Mouse (Mus musculus) MEL (cell line): Measurements from ENCODE around the gene Fra10ac1. TPM values are rescaled to one million over a fixed set of nuclear protein-coding genes. Genes with fewer than 3 reads are reported as not detected.

Experiments
- DNase-seq: peaks from one replicate; pipeline ENCODE4 v3.0.0; 2011; ENCODE audit warnings: low read depth, low spot score
- H3K27ac ChIP-seq: 2 replicates; pipeline ENCODE4 v1.5.1; 2012; ENCODE audit warnings: low read depth, mild to moderate bottlenecking, control low read depth, low read length, moderate library complexity; ENCODE audit not compliant: control insufficient read depth
- H3K27me3 ChIP-seq, 2 experiments: fragments of 150-350 bp in 1 of 2; sonication (generic) in 1 of 2; 2 replicates each; pipeline ENCODE4 v1.6.1; 2012; ENCODE audit warnings: low read length in 2 of 2, mild to moderate bottlenecking in 2 of 2, improper control_type of control experiment in 1 of 2, moderate library complexity in 1 of 2; ENCODE audit not compliant: insufficient read depth in 2 of 2, control insufficient read depth in 1 of 2
- H3K36me3 ChIP-seq, 2 experiments: 2 replicates each; pipeline ENCODE4 v1.6.1; 2012 to 2014; ENCODE audit warnings: low read length in 2 of 2, improper control_type of control experiment in 1 of 2, inconsistent platforms in 1 of 2, mild to moderate bottlenecking in 1 of 2; ENCODE audit not compliant: insufficient read depth in 2 of 2, control insufficient read depth in 1 of 2
- H3K4me1 ChIP-seq, 2 experiments: fragments of 150-350 bp in 1 of 2; sonication (generic) in 1 of 2; 2 replicates each; pipeline ENCODE4 v1.6.1; 2012; ENCODE audit warnings: low read length in 2 of 2, improper control_type of control experiment in 1 of 2, mild to moderate bottlenecking in 1 of 2; ENCODE audit not compliant: insufficient read depth in 2 of 2, control insufficient read depth in 1 of 2
- H3K4me3 ChIP-seq, 2 experiments: fragments of 150-350 bp in 1 of 2; sonication (generic) in 1 of 2; 2 replicates each; pipeline ENCODE4 v1.5.1; 2012; ENCODE audit warnings: low read depth in 2 of 2, low read length in 2 of 2, mild to moderate bottlenecking in 2 of 2, moderate library complexity in 2 of 2, control low read depth in 1 of 2, improper control_type of control experiment in 1 of 2; ENCODE audit not compliant: control insufficient read depth in 1 of 2, insufficient read depth in 1 of 2
- H3K79me2 ChIP-seq: 2 replicates; pipeline ENCODE4 v1.6.1; 2012; ENCODE audit warnings: mild to moderate bottlenecking, low read length, moderate library complexity; ENCODE audit not compliant: control insufficient read depth, poor library complexity, insufficient read depth
- H3K9ac ChIP-seq: 2 replicates; pipeline ENCODE4 v1.6.1; 2012; ENCODE audit warnings: low read depth, mild to moderate bottlenecking, control low read depth, low read length, moderate library complexity; ENCODE audit not compliant: control insufficient read depth, poor library complexity, severe bottlenecking
- H3K9me3 ChIP-seq: fragments of 150-350 bp; sonication (generic); replicated peaks from 2 replicates; pipeline ENCODE4 v1.6.1; 2012; ENCODE audit warnings: mild to moderate bottlenecking, low read length, improper control_type of control experiment, moderate library complexity; ENCODE audit not compliant: insufficient read depth
- BHLHE40 ChIP-seq: IDR thresholded peaks from 2 replicates; pipeline ENCODE4 v1.6.1; 2012; ENCODE audit warnings: low read depth, mild to moderate bottlenecking, inconsistent platforms, low read length, improper control_type of control experiment, borderline replicate concordance
- CHD1 ChIP-seq: IDR thresholded peaks from 2 replicates; pipeline ENCODE4 v1.6.1; 2012; ENCODE audit warnings: low read depth, mild to moderate bottlenecking, inconsistent platforms, low read length, improper control_type of control experiment
- CTCF ChIP-seq, 3 experiments: IDR thresholded peaks in 2 of 3; conservative IDR thresholded peaks in 1 of 3; 2 replicates each; pipeline ENCODE4 v1.5.1; 2011 to 2012; ENCODE audit warnings: low read length in 3 of 3, low read depth in 2 of 3, mild to moderate bottlenecking in 2 of 3, improper control_type of control experiment in 1 of 3, inconsistent platforms in 1 of 3, mixed read lengths in 1 of 3, moderate library complexity in 1 of 3; ENCODE audit not compliant: control insufficient read depth in 1 of 3, insufficient read depth in 1 of 3, poor library complexity in 1 of 3, severe bottlenecking in 1 of 3
- EP300 ChIP-seq, 2 experiments: IDR thresholded peaks; 2 replicates each; pipeline ENCODE4 v1.6.1; 2011; ENCODE audit warnings: improper control_type of control experiment in 2 of 2, low read length in 2 of 2, low read depth in 1 of 2, mild to moderate bottlenecking in 1 of 2
- GABPA ChIP-seq: IDR thresholded peaks from 2 replicates; pipeline ENCODE4 v1.6.1; 2012; ENCODE audit warnings: low read depth, mild to moderate bottlenecking, inconsistent platforms, low read length, improper control_type of control experiment, moderate library complexity
- GATA1 ChIP-seq: IDR thresholded peaks from 2 replicates; pipeline ENCODE4 v1.6.1; 2011; ENCODE audit warnings: low read depth, low read length, improper control_type of control experiment
- HCFC1 ChIP-seq: IDR thresholded peaks from 2 replicates; pipeline ENCODE4 v1.6.1; 2012; ENCODE audit warnings: low read depth, mild to moderate bottlenecking, inconsistent platforms, low read length, improper control_type of control experiment, moderate library complexity
- KAT2A ChIP-seq: conservative IDR thresholded peaks from 2 replicates; pipeline ENCODE4 v1.6.1; 2012; ENCODE audit warnings: low read depth, low read length, improper control_type of control experiment, inconsistent platforms
- MAFK ChIP-seq: IDR thresholded peaks from 2 replicates; pipeline ENCODE4 v1.6.1; 2011; ENCODE audit warnings: low read depth, mild to moderate bottlenecking, low read length, improper control_type of control experiment, borderline replicate concordance
- MEF2A ChIP-seq: IDR thresholded peaks from 2 replicates; pipeline ENCODE4 v1.6.1; 2014; ENCODE audit warnings: low read depth, mild to moderate bottlenecking, inconsistent platforms, low read length, improper control_type of control experiment; ENCODE audit not compliant: poor library complexity, insufficient replicate concordance, severe bottlenecking; ENCODE audit errors: extremely low read depth
- MXI1 ChIP-seq: IDR thresholded peaks from 2 replicates; pipeline ENCODE4 v1.6.1; 2011; ENCODE audit warnings: mild to moderate bottlenecking, low read depth, low read length, improper control_type of control experiment
- MYC ChIP-seq: IDR thresholded peaks from 2 replicates; pipeline ENCODE4 v1.6.1; 2011; ENCODE audit warnings: low read depth, mild to moderate bottlenecking, low read length, improper control_type of control experiment, moderate library complexity
- POLR2AphosphoS5 ChIP-seq: IDR thresholded peaks from 2 replicates; pipeline ENCODE4 v1.6.1; 2012; ENCODE audit warnings: low read depth, borderline replicate concordance, mild to moderate bottlenecking, inconsistent platforms, low read length, moderate library complexity, mixed read lengths
- RAD21 ChIP-seq: IDR thresholded peaks from 2 replicates; pipeline ENCODE4 v1.6.1; 2011; ENCODE audit warnings: mild to moderate bottlenecking, low read depth, low read length, improper control_type of control experiment
- RCOR1 ChIP-seq: IDR thresholded peaks from 2 replicates; pipeline ENCODE4 v1.6.1; 2012; ENCODE audit warnings: low read depth, mild to moderate bottlenecking, inconsistent platforms, low read length, improper control_type of control experiment
- SIN3A ChIP-seq: IDR thresholded peaks from 2 replicates; pipeline ENCODE4 v1.6.1; 2012; ENCODE audit warnings: low read length, improper control_type of control experiment, inconsistent platforms
- SMC3 ChIP-seq: IDR thresholded peaks from 2 replicates; pipeline ENCODE4 v1.6.1; 2011; ENCODE audit warnings: low read depth, low read length, improper control_type of control experiment
- TAL1 ChIP-seq: IDR thresholded peaks from 2 replicates; pipeline ENCODE4 v1.6.1; 2012; ENCODE audit warnings: mild to moderate bottlenecking, inconsistent platforms, low read length, moderate library complexity, mixed read lengths
- TBP ChIP-seq: IDR thresholded peaks from 2 replicates; pipeline ENCODE4 v1.8.0; 2011; ENCODE audit warnings: low read depth, low read length, improper control_type of control experiment
- TCF12 ChIP-seq: IDR thresholded peaks from 2 replicates; pipeline ENCODE4 v1.6.1; 2014; ENCODE audit warnings: low read depth, mild to moderate bottlenecking, inconsistent platforms, low read length, improper control_type of control experiment, moderate library complexity
- UBTF ChIP-seq: IDR thresholded peaks from 2 replicates; pipeline ENCODE4 v1.6.1; 2012; ENCODE audit warnings: low read depth, mild to moderate bottlenecking, inconsistent platforms, low read length, improper control_type of control experiment, moderate library complexity, borderline replicate concordance; ENCODE audit not compliant: insufficient read depth
- USF2 ChIP-seq, 2 experiments: IDR thresholded peaks; 2 replicates each; pipeline ENCODE4 v1.6.1; 2011 to 2012; ENCODE audit warnings: improper control_type of control experiment in 2 of 2, low read length in 2 of 2, borderline replicate concordance in 1 of 2, inconsistent platforms in 1 of 2, low read depth in 1 of 2, mild to moderate bottlenecking in 1 of 2; ENCODE audit not compliant: insufficient read depth in 1 of 2
- ZC3H11A ChIP-seq: IDR thresholded peaks from 2 replicates; pipeline ENCODE4 v1.6.1; 2012; ENCODE audit warnings: low read depth, mild to moderate bottlenecking, inconsistent platforms, low read length, improper control_type of control experiment
- ZKSCAN1 ChIP-seq: IDR thresholded peaks from 2 replicates; pipeline ENCODE4 v1.6.1; 2012; ENCODE audit warnings: low read depth, mild to moderate bottlenecking, inconsistent platforms, low read length, improper control_type of control experiment, moderate library complexity
- ZMIZ1 ChIP-seq: IDR thresholded peaks from 2 replicates; pipeline ENCODE4 v1.6.1; 2012; ENCODE audit warnings: low read depth, mild to moderate bottlenecking, inconsistent platforms, low read length, improper control_type of control experiment, moderate library complexity
- ZNF384 ChIP-seq: IDR thresholded peaks from 2 replicates; pipeline ENCODE4 v1.6.1; 2012; ENCODE audit warnings: low read depth, mild to moderate bottlenecking, inconsistent platforms, low read length, improper control_type of control experiment
- polyA plus RNA-seq, 2 experiments: library from polyadenylated mRNA; stranded (reverse) in 1 of 2; unstranded in 1 of 2; fragments of >175 nt in 1 of 2; fragments of >200 nt in 1 of 2; gene quantifications; 2 replicates each; pipeline versions ENCODE4 v1.2.1 to v1.2.4; 2012; ENCODE audit warnings: low replicate concordance in 2 of 2, low read depth in 1 of 2; ENCODE audit not compliant: insufficient read length in 2 of 2, insufficient read depth in 1 of 2, missing spikeins in 1 of 2
- total RNA-seq: library from RNA; depleted of rRNA; stranded (reverse); fragments of 300-350 nt; gene quantifications from 2 replicates; pipeline ENCODE4 v1.2.3, GENCODE M21; 2012

Fra10ac1 gene
- total and polyA plus RNA-seq, 3 experiments = 9.1 to 17.0 TPM; not detected in 1

DNA sequence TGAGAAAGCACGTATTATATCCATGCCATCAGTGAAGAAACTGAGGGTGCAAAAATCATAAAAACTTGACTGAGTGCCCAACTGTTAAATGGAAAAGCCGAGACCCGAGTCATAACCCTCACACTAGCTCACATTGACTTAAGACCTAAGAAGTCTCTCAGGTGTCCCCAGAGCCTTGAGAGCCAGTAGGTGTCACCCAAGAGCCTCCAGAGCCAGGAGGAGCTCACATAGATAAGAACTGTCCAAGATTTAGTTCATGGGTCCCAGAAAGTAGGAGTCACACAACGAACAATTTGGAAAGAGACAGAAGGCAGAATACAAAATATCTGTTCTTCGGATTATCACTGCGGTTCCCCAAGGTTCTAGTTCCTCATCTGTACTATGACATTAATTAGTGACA, 29.8 kb upstream of the Fra10ac1 start:
- H3K27me3 ChIP-seq = peaks cover 0 to 2% of the 10 kb centered on the region in 2 experiments; a peak in 1 of 4 replicates
- TF ChIP-seq BHLHE40 (no peak), GATA1 (peak; percentile 34; the same call in 1 of the 2 replicates), TCF12 (no peak), TAL1 (no peak), MEF2A (no peak), HCFC1 (no peak), GABPA (no peak), ZKSCAN1 (no peak), MXI1 (no peak), SMC3 (peak; percentile 67), UBTF (no peak), EP300 (IDR thresholded peaks at IDR 0.05; ENCODE audit: low read depth in 1 of 2, low read length in 2 of 2) (no peak), ZMIZ1 (no peak), USF2 (IDR thresholded peaks at IDR 0.05; ENCODE audit: borderline replicate concordance in 1 of 2, insufficient read depth in 1 of 2, low read depth in 1 of 2, low read length in 2 of 2) (no peak), MYC (no peak), RCOR1 (no peak), KAT2A (no peak), CTCF (IDR thresholded peaks at IDR 0.05 in 2 of 3, conservative IDR thresholded peaks at IDR 0.05 in 1 of 3; ENCODE audit: control insufficient read depth in 1 of 3, insufficient read depth in 1 of 3, low read depth in 2 of 3, low read length in 3 of 3, poor library complexity in 1 of 3, severe bottlenecking in 1 of 3) (peak; percentile 37 to 67 (median 66)), ZNF384 (no peak), TBP (no peak), CHD1 (no peak), ZC3H11A (peak; percentile 16; the same call in 1 of the 2 replicates), RAD21 (peak; percentile 47), MAFK (no peak), POLR2AphosphoS5 (no peak), SIN3A (no peak)
- TF ChIP-seq, all 39 proteins: peak for 5
- Histone ChIP-seq H3K4me3 (no peak overlapping the region), H3K9ac (no peak overlapping the region), H3K9me3 (no peaks in the 10 kb centered on the region), H3K4me1 (no peaks in the 10 kb centered on the region), H3K36me3 (no peaks in the 10 kb centered on the region), H3K79me2 (no peaks in the 10 kb centered on the region), H3K27ac (no peak overlapping the region)
- peak; percentile 41 for DNase-seq
